In the genomic region with DNA sequence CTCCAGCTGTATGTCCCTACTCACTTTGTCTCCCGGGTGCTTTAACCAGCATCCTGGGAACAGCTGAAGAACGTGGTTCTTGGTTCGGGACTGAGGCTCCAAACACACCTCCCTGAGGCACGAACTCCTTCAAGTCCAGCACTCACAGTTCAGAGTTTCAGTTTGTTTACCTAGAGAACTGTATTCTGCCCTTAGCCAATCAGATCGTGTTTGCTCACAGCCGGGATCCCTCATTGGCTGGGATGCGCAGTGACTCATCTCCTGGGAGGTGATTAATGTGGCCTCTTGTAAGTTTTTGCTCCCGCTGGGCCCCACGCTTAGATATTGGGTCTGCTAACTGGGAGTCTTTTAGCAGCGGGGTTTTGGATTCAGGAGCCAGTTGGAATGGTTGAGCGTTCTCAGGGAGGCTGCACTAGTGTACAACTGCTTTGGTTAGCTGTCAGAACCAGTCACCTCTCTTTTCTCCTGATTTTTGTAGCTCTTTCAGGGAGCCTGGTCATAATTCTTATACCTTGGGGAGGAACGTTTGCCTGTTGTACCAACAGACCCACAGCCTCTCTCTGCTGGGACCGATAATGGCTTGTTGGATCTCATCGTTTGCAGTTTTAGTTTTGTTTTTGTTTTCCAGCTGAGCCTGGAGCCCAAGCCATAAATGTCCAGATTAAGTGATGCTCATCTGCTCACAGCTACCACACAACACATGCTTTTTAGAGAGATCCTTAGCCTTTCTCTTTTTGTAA, we compare ENCODE assay signal across 8 mouse cellular contexts. TPM values are rescaled to one million over a fixed set of nuclear protein-coding genes. Genes with fewer than 3 reads are reported as not detected.
A peak's percentile ranks its signal among the peaks of the same experiment; 100 is the strongest.
DNase-seq lines count a peak whose midpoint lies in the region; ATAC-seq and TF ChIP-seq lines count a peak whose summit lies in the region.

No protein-coding gene starts in this region.

- peak overlapping the region; percentile 37 for H3K4me2 ChIP-seq in midbrain, postnatal 0 days (ENCODE audit: low read depth, low read length, poor library complexity, severe bottlenecking)

- DNase-seq in 3134 (ENCODE audit: extremely low read depth, insufficient read length, low spot score): peak; percentile 76
- peak; percentile 88 to 95 for DNase-seq in adrenal gland, adult (ENCODE audit: inconsistent age in 2 of 2, low spot score in 1 of 2)
- peak; percentile 90 to 93 for DNase-seq in heart, adult 9 months (ENCODE audit: low spot score in 2 of 2)
- peak; percentile 75 to 79 for DNase-seq in kidney, adult 8-10 months
- peak; percentile 93 for DNase-seq in liver
- peak; percentile 76 for DNase-seq in midbrain, postnatal 0 days (ENCODE audit: low spot score)
- DNase-seq in spleen, postnatal 36 days (ENCODE audit: low spot score in 2 of 2): peak; percentile 86 to 91

- TF ChIP-seq CTCF in midbrain, postnatal 0 days (IDR thresholded peaks at IDR 0.05): no peak

- no peaks in the 10 kb centered on the region for H3K9me3 ChIP-seq in erythroblast, embryonic 14.5 days (ENCODE audit: control insufficient read depth, low read length)
- H3K9me3 ChIP-seq in midbrain, postnatal 0 days (ENCODE audit: low read length): no peaks in the 10 kb centered on the region

- WGBS in midbrain, postnatal 0 days: 8% methylated on average over 14 of the region's 14 CpGs

- H3K9ac ChIP-seq in midbrain, postnatal 0 days (replicated peaks; ENCODE audit: low read length, poor library complexity, severe bottlenecking): no peak overlapping the region

- no peaks in the 10 kb centered on the region for H3K27me3 ChIP-seq in erythroblast, embryonic 14.5 days (ENCODE audit: control insufficient read depth)
- no peaks in the 10 kb centered on the region; the same call in 1 of the 2 replicates for H3K27me3 ChIP-seq in midbrain, postnatal 0 days (ENCODE audit: insufficient read depth, low read length)

- H3K4me1 ChIP-seq in erythroblast, embryonic 14.5 days (ENCODE audit: control insufficient read depth): peaks cover 77% of the 10 kb centered on the region
- H3K4me1 ChIP-seq in midbrain, postnatal 0 days (ENCODE audit: insufficient read depth, low read length): peaks cover 11% of the 10 kb centered on the region

- peaks cover 57% of the 10 kb centered on the region for H3K36me3 ChIP-seq in erythroblast, embryonic 14.5 days (ENCODE audit: control insufficient read depth)
- H3K36me3 ChIP-seq in midbrain, postnatal 0 days (ENCODE audit: insufficient read depth, low read length): no peaks in the 10 kb centered on the region

- no peak overlapping the region; the same call in 1 of the 2 replicates for H3K27ac ChIP-seq in midbrain, postnatal 0 days (ENCODE audit: low read depth, low read length)

- ATAC-seq in midbrain, postnatal 0 days (ENCODE audit: low FRiP score): peak; percentile 80

- peak overlapping the region; percentile 75 for H3K4me3 ChIP-seq in erythroblast, embryonic 14.5 days (replicated peaks)
- H3K4me3 ChIP-seq in midbrain, postnatal 0 days (ENCODE audit: low read depth, low read length): peak overlapping the region; percentile 12; the same call in 1 of the 2 replicates

RNA-seq across cellular contexts. Expression of gene Vwf, which starts 26.8 kb away (rescaled TPM):
- polyA plus RNA-seq in erythroblast, embryonic 14.5 days (2012): 0.35 and 0.67 TPM in 2 replicates
- total RNA-seq in midbrain, postnatal 0 days (2014; rRNA removed): 36.2 and 36.7 TPM in 2 replicates
- polyA plus RNA-seq in midbrain, postnatal 0 days (2015; fragmentation: Nextera tagmentation; extraction: Ambion mirVana): 15.8 and 16.6 TPM in 2 replicates

Comparison
In these comparisons a context has a peak if more than half of its experiments do, and no peak if none do; other contexts are left out.
1. RNA of gene Vwf, which starts 26.8 kb away (polyA plus RNA-seq): 15.8 to 16.6 TPM in midbrain, postnatal 0 days; 0.35 to 0.67 TPM in erythroblast, embryonic 14.5 days; every median in the first group is over 10 times any median in the second.
2. Peak in every context shown above with its lines, with median percentiles within 50 percentile points of each other: DNase-seq.